Mouse (Mus musculus) kidney, adult 2 months (tissue): ENCODE measurements around the gene Vps36. TPM values are rescaled to one million over a fixed set of nuclear protein-coding genes. Genes with fewer than 3 reads are reported as not detected.
A peak's percentile ranks its signal among the peaks of the same experiment; 100 is the strongest.

Experiments used
- DNase-seq: peaks from one replicate; pipeline ENCODE4 v3.0.0; 2021
- H3K27ac ChIP-seq: fragments of 200-500 bp; 2 replicates; pipeline ENCODE4 v1.5.1; 2012; ENCODE audit warnings: low read depth, low read length, control low read depth, inconsistent platforms; ENCODE audit not compliant: insufficient read depth
- H3K27me3 ChIP-seq: fragments of 200-500 bp; replicated peaks from 2 replicates; pipeline ENCODE4 v1.6.1; 2012; ENCODE audit warnings: mild to moderate bottlenecking, moderate library complexity, low read length, inconsistent platforms; ENCODE audit not compliant: control insufficient read depth, insufficient read depth
- H3K36me3 ChIP-seq: fragments of 200-500 bp; 2 replicates; pipeline ENCODE4 v1.6.1; 2012; ENCODE audit warnings: mild to moderate bottlenecking, moderate library complexity, low read length, inconsistent platforms; ENCODE audit not compliant: control insufficient read depth, insufficient read depth
- H3K4me1 ChIP-seq: fragments of 200-500 bp; 2 replicates; pipeline ENCODE4 v1.6.1; 2011; ENCODE audit warnings: low read length; ENCODE audit not compliant: control insufficient read depth, insufficient read depth
- H3K4me3 ChIP-seq: fragments of 200-500 bp; 2 replicates; pipeline ENCODE4 v1.5.1; 2011; ENCODE audit warnings: mild to moderate bottlenecking, low read depth, low read length, control low read depth; ENCODE audit not compliant: insufficient read depth
- CTCF ChIP-seq: fragments of 200-500 bp; conservative IDR thresholded peaks from 2 replicates; pipeline ENCODE4 v1.5.1; 2011; ENCODE audit warnings: low read depth, mild to moderate bottlenecking, control low read depth, low read length, moderate library complexity, mixed read lengths; ENCODE audit not compliant: insufficient read depth, insufficient read length
- POLR2A ChIP-seq: fragments of 200-500 bp; IDR thresholded peaks from one replicate; pipeline ENCODE4 v1.6.1; 2011; ENCODE audit warnings: low read depth, low read length, control low read depth
- WGBS: fragments of 180-500 bp; shearing (Covaris S2); methylation state at CpG from one replicate; pipeline ENCODE4 v1.1.7; 2018; 5-methylcytosine and 5-hydroxymethylcytosine counted together
- polyA plus RNA-seq: library from polyadenylated mRNA; depleted of rRNA; stranded (reverse); fragments of >200 nt; gene quantifications from 2 replicates; pipeline ENCODE4 v1.2.3, GENCODE M21; 2012; rRNA removed

Gene Vps36
- 12.0 and 15.0 TPM in 2 replicates for polyA plus RNA-seq

- peak; percentile 82 for TF ChIP-seq CTCF
- TF ChIP-seq POLR2A = no peak
- peak; percentile 92 for DNase-seq
- Histone ChIP-seq H3K27ac (peak within 1 kb of the TSS; percentile 95), H3K36me3 (no peaks in the 10 kb centered on the region), H3K4me3 (peak within 1 kb of the TSS; percentile 87), H3K27me3 (no peaks in the 10 kb centered on the region), H3K4me1 (peaks cover 2% of the 10 kb centered on the region; the same call in 1 of the 2 replicates)
- under 1% methylated on average over 73 of the region's 73 CpGs for WGBS
These were observed at the start of gene Vps36 for GRCm38 (mm10) chr8:22192660-22193431. Gene Vps36 (plus strand): TSS chr8:22192809.

DNA sequence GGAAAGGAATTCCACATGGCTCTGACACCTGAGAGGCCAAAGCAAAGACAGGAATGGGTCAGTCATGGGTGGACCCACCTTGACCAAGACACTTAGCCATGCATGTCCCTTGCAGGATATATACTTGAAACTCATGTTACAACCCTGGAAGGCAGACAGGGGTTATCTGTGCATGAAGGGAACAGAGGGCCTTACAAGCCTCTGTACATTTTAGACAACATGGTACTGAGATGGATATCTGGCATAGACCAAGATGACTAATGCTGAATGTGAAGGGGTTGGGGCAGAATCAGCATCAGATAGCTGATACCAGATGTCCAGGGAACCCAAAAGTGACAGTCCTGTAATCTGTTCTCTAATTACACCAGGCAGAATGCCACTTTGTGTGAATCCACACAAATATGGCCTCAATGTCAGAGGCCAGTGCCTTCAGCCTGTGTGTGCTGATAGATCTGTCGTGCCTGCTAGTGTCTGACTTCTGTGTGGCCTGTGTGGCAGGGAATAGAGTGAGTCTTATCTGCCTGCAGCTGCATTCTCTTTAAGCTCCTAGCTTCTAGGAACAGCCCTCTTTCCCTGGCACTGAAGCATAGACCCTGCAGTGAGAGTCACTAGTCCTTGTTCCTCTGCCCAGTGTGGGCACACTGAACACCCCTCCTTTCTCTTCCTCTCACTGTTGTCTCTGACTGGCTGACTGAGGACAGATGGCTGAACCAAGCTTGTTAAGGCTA is 48.7 kb upstream of the Vps36 start:
- 93% methylated on average over 1 of the region's 1 CpGs for WGBS
- Histone ChIP-seq H3K4me3 (no peak overlapping the region), H3K27ac (no peak overlapping the region), H3K36me3 (no peaks in the 10 kb centered on the region), H3K27me3 (no peaks in the 10 kb centered on the region), H3K4me1 (0 out of 2 replicates have a peak, but pooled peaks cover 2% of the 10 kb centered on the region)
- TF ChIP-seq POLR2A (no peak), CTCF (no peak)
- DNase-seq = no peak

- TF ChIP-seq CTCF (no peak), POLR2A (no peak)
- 88% methylated on average over 6 of the region's 6 CpGs for WGBS
- Histone ChIP-seq H3K4me1 (0 out of 2 replicates have a peak, but pooled peaks cover 2% of the 10 kb centered on the region), H3K4me3 (no peak overlapping the region), H3K27ac (no peak overlapping the region), H3K27me3 (no peaks in the 10 kb centered on the region), H3K36me3 (no peaks in the 10 kb centered on the region)
- DNase-seq = no peak
These were observed 46.8 kb upstream of the Vps36 start for GRCm38 (mm10) chr8:22145831-22146230.

- WGBS = 55% methylated on average over 9 of the region's 9 CpGs
- TF ChIP-seq CTCF (no peak), POLR2A (no peak)
These were observed 44.8 kb upstream of the Vps36 start for GRCm38 (mm10) chr8:22147706-22148366.

GRCm38 (mm10) chr8:22148367-22148740 is 44.3 kb upstream of the Vps36 start:
- Histone ChIP-seq H3K27ac (no peak overlapping the region), H3K4me1 (0 out of 2 replicates have a peak, but pooled peaks cover 2% of the 10 kb centered on the region), H3K27me3 (no peaks in the 10 kb centered on the region), H3K4me3 (no peak overlapping the region), H3K36me3 (no peaks in the 10 kb centered on the region)
- no peak for DNase-seq
- TF ChIP-seq CTCF = no peak
- no peak for TF ChIP-seq POLR2A
- 88% methylated on average over 7 of the region's 7 CpGs for WGBS

More at GRCm38 (mm10) chr8:22147706-22148366, 44.8 kb upstream of the Vps36 start:
- no peak overlapping the region for H3K27ac ChIP-seq
- H3K4me1 ChIP-seq = 0 out of 2 replicates have a peak, but pooled peaks cover 2% of the 10 kb centered on the region
- H3K4me3 ChIP-seq = no peak overlapping the region
- H3K36me3 ChIP-seq = no peaks in the 10 kb centered on the region
- no peaks in the 10 kb centered on the region for H3K27me3 ChIP-seq
- DNase-seq = no peak

DNA sequence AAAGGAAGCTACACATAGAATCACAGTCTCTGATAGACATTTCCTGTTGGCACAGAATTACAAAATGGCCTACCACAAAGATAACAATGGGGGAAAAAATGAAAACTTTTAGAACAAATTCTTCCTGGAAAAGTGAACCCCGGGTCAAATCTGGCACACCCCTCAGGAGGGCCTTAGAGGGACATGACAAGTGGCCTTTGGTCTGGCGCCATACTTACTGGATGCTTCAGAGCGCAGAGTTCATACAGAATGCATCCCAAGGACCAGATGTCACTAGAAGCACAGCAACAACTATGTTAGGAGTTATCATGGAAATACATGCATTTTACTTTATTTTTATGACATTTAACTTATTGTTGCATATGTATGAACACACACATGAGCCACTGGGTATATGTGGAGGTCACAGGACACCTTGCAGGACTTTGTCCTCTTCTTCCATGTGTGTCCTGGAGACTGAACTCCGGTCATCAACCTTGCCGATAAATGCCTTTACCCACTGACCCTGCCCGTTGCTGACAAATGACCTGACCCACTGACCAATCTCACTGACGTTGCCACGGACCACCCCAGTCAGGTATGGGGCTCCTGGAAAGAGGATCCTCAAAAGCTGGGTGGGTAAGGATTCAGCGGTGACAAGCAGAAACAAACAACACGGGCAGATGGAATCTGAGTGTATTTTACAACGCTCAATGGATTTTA is 42.8 kb upstream of the Vps36 start:
- no peak overlapping the region for H3K27ac ChIP-seq
- H3K27me3 ChIP-seq = no peaks in the 10 kb centered on the region
- no peaks in the 10 kb centered on the region for H3K36me3 ChIP-seq
- no peak for DNase-seq
- H3K4me1 ChIP-seq = 0 out of 2 replicates have a peak, but pooled peaks cover 2% of the 10 kb centered on the region
- H3K4me3 ChIP-seq = no peak overlapping the region
- 70% methylated on average over 11 of the region's 11 CpGs for WGBS
- no peak for TF ChIP-seq POLR2A
- TF ChIP-seq CTCF = no peak
